Mouse (Mus musculus): ENCODE results near the gene Ccer2.

- TF ChIP-seq CTCF (IDR thresholded peaks at IDR 0.05; ENCODE audit: low read depth, low read length) (no peak), POLR2A (IDR thresholded peaks at IDR 0.05; ENCODE audit: insufficient read depth, low read length) (no peak), EP300 (IDR thresholded peaks at IDR 0.05; ENCODE audit: insufficient read depth, low read depth, low read length) (no peak)
Observed at GRCm38 (mm10) chr7:28770309-28770708, 14.3 kb downstream of the Ccer2 start.
